Mouse (Mus musculus) lung, embryonic 16.5 days (tissue): ENCODE measurements around the gene Adgrl3. TPM values are rescaled to one million over a fixed set of nuclear protein-coding genes. Genes with fewer than 3 reads are reported as not detected.

ENCODE experiments used
- ATAC-seq: fragments of 200-750 bp; cut with Nextera tagmentation; 2 replicates; pipeline ENCODE4 v1.8.0; 2017; ENCODE audit warnings: low read depth, mild to moderate bottlenecking, moderate library complexity
- H3K27ac ChIP-seq: fragments of 300-500 bp; sonication (generic); 2 replicates; pipeline ENCODE4 v1.5.1; 2014; ENCODE audit warnings: mild to moderate bottlenecking, control low read depth, low read length
- H3K27me3 ChIP-seq: fragments of 300-500 bp; sonication (generic); 2 replicates; pipeline ENCODE4 v1.6.1; 2014; ENCODE audit warnings: low read depth, low read length, mixed read lengths; ENCODE audit not compliant: control insufficient read depth, insufficient read depth
- H3K36me3 ChIP-seq: fragments of 300-500 bp; sonication (generic); 2 replicates; pipeline ENCODE4 v1.6.1; 2014; ENCODE audit warnings: low read length; ENCODE audit not compliant: control insufficient read depth, insufficient read depth
- H3K4me1 ChIP-seq: fragments of 300-500 bp; sonication (generic); replicated peaks from 2 replicates; pipeline ENCODE4 v1.6.1; 2014; ENCODE audit warnings: low read length, mixed read lengths; ENCODE audit not compliant: control insufficient read depth, insufficient read depth
- H3K4me2 ChIP-seq: fragments of 300-500 bp; sonication (generic); 2 replicates; pipeline ENCODE4 v1.6.1; 2014; ENCODE audit warnings: low read depth, low read length, control low read depth
- H3K4me3 ChIP-seq: fragments of 300-500 bp; sonication (generic); 2 replicates; pipeline ENCODE4 v1.5.1; 2014; ENCODE audit warnings: mild to moderate bottlenecking, low read length, control low read depth
- H3K9ac ChIP-seq: fragments of 300-500 bp; sonication (generic); 2 replicates; pipeline ENCODE4 v1.6.1; 2014; ENCODE audit warnings: low read length, control low read depth
- H3K9me3 ChIP-seq: fragments of 300-500 bp; sonication (generic); 2 replicates; pipeline ENCODE4 v1.6.1; 2016; ENCODE audit warnings: low read length; ENCODE audit not compliant: control insufficient read depth
- WGBS: fragments of 180-500 bp; shearing (Covaris S2); extraction: QIAGEN DNeasy Blood & Tissue Kit; methylation state at CpG from one replicate; pipeline ENCODE4 v1.1.7; 2014; 5-methylcytosine and 5-hydroxymethylcytosine counted together
- polyA plus RNA-seq: library from polyadenylated mRNA; unstranded; fragments of >200 nt; fragmentation: Nextera tagmentation; extraction: Ambion mirVana; gene quantifications from 2 replicates; pipeline ENCODE4 v1.2.1, GENCODE M21; 2015

Gene Adgrl3
- polyA plus RNA-seq, 1 experiment from 2014 or later: 13.8 TPM

DNA sequence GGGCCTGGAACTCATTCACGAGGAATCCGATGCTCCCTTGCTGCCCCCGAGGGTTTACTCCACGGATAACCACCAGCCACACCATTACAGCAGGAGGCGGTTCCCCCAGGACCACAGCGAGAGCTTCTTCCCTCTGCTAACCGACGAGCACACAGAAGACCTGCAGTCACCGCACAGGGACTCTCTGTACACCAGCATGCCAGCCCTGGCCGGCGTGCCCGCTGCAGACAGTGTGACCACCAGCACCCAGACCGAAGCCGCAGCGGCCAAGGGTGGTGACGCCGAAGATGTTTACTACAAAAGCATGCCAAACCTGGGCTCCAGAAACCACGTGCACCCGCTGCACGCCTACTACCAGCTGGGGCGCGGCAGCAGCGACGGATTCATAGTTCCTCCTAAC, 774.7 kb downstream of the Adgrl3 start:
- WGBS: 86% methylated on average over 24 of the region's 24 CpGs
- H3K9ac ChIP-seq: no peak overlapping the region
- H3K4me3 ChIP-seq: no peak overlapping the region
- H3K4me2 ChIP-seq: no peak overlapping the region
- H3K4me1 ChIP-seq: no peaks in the 10 kb centered on the region
- no peaks in the 10 kb centered on the region for H3K36me3 ChIP-seq
- no peak overlapping the region for H3K27ac ChIP-seq
- no peaks in the 10 kb centered on the region; the same call in 1 of the 2 replicates for H3K9me3 ChIP-seq
- no peak for ATAC-seq
- H3K27me3 ChIP-seq: no peaks in the 10 kb centered on the region

DNA sequence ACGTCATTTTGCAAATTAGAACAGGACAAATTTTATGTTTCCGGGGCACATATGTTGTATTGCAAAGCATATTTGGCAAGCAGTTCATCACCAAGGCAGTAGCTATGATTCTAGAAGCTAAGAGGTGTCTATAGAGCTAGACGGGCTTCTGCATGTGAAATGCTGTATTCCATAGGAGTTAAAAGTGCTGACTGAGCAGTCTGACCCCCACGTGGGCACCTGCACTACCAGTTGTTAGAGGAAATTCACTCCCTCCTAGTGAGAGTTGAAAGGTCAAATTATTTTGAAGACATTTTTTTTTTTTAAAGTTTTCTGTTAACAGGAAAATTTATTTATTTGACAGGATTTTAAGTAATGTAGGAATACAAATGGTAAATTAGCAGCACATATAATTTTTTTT, 776.2 kb downstream of the Adgrl3 start:
- no peak overlapping the region for H3K4me2 ChIP-seq
- H3K9ac ChIP-seq: no peak overlapping the region
- no peak for ATAC-seq
- no peaks in the 10 kb centered on the region; the same call in 1 of the 2 replicates for H3K9me3 ChIP-seq
- H3K27me3 ChIP-seq: no peaks in the 10 kb centered on the region
- H3K27ac ChIP-seq: no peak overlapping the region
- no peaks in the 10 kb centered on the region for H3K4me1 ChIP-seq
- 77% methylated on average over 4 of the region's 4 CpGs for WGBS
- no peak overlapping the region for H3K4me3 ChIP-seq
- H3K36me3 ChIP-seq: no peaks in the 10 kb centered on the region

- no peak for ATAC-seq
- no peak overlapping the region for H3K4me2 ChIP-seq
- no peaks in the 10 kb centered on the region for H3K9me3 ChIP-seq
- WGBS: 88% methylated on average over 5 of the region's 5 CpGs
- H3K27me3 ChIP-seq: no peaks in the 10 kb centered on the region
- no peak overlapping the region for H3K9ac ChIP-seq
- no peaks in the 10 kb centered on the region for H3K4me1 ChIP-seq
- H3K36me3 ChIP-seq: no peaks in the 10 kb centered on the region
- no peak overlapping the region for H3K27ac ChIP-seq
- H3K4me3 ChIP-seq: no peak overlapping the region
Measured at GRCm38 (mm10) chr5:81810966-81811365, 791.0 kb downstream of the Adgrl3 start.

GRCm38 (mm10) chr5:81832076-81832475, 812.1 kb downstream of the Adgrl3 start:
- Histone ChIP-seq H3K27me3 (no peaks in the 10 kb centered on the region), H3K4me1 (no peaks in the 10 kb centered on the region), H3K9ac (no peak overlapping the region), H3K27ac (no peak overlapping the region), H3K9me3 (no peaks in the 10 kb centered on the region), H3K36me3 (no peaks in the 10 kb centered on the region), H3K4me3 (no peak overlapping the region), H3K4me2 (no peak overlapping the region)
- ATAC-seq: no peak
- WGBS: 86% methylated on average over 1 of the region's 1 CpGs

- Histone ChIP-seq H3K36me3 (no peaks in the 10 kb centered on the region), H3K9ac (no peak overlapping the region), H3K27ac (no peak overlapping the region), H3K4me1 (no peaks in the 10 kb centered on the region), H3K9me3 (no peaks in the 10 kb centered on the region), H3K4me3 (no peak overlapping the region), H3K27me3 (no peaks in the 10 kb centered on the region), H3K4me2 (no peak overlapping the region)
- 69% methylated on average over 2 of the region's 2 CpGs for WGBS
- ATAC-seq: no peak
Measured at GRCm38 (mm10) chr5:81832679-81833078, 812.7 kb downstream of the Adgrl3 start.

DNA sequence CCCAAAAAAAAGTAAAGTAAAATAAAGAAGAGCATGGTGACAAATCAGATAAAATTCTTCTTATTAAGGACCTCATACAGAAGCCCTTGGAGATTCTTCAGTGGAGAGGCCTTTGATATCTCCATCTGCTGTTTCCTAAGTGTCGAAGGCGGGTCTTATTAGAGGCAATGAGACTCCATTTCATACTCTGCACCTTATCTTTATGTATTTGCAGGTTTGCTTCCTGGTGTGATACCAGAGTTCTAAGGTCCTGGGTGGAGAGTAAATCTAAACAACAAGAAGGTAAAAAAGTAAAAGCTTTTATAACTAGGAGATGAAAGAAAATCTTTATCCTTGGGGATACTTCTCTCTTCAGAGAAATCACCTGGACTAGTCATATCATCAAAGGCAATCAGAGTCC, 817.9 kb downstream of the Adgrl3 start:
- no peak overlapping the region for H3K27ac ChIP-seq
- WGBS: 97% methylated on average over 2 of the region's 2 CpGs
- no peaks in the 10 kb centered on the region for H3K9me3 ChIP-seq
- no peak overlapping the region for H3K9ac ChIP-seq
- H3K27me3 ChIP-seq: no peaks in the 10 kb centered on the region
- H3K4me2 ChIP-seq: no peak overlapping the region
- no peaks in the 10 kb centered on the region for H3K36me3 ChIP-seq
- no peak for ATAC-seq
- no peaks in the 10 kb centered on the region for H3K4me1 ChIP-seq
- no peak overlapping the region for H3K4me3 ChIP-seq

- Histone ChIP-seq H3K4me2 (no peak overlapping the region), H3K27ac (no peak overlapping the region), H3K9me3 (no peaks in the 10 kb centered on the region), H3K4me1 (no peaks in the 10 kb centered on the region), H3K27me3 (no peaks in the 10 kb centered on the region), H3K36me3 (no peaks in the 10 kb centered on the region), H3K9ac (no peak overlapping the region), H3K4me3 (no peak overlapping the region)
- WGBS: 61% methylated on average over 4 of the region's 4 CpGs
- no peak for ATAC-seq
Measured at GRCm38 (mm10) chr5:81843798-81844197, 823.9 kb downstream of the Adgrl3 start.

GRCm38 (mm10) chr5:81870336-81870735, 850.4 kb downstream of the Adgrl3 start:
- no peaks in the 10 kb centered on the region for H3K4me1 ChIP-seq
- H3K9me3 ChIP-seq: no peaks in the 10 kb centered on the region
- no peak overlapping the region for H3K27ac ChIP-seq
- no peak overlapping the region for H3K4me3 ChIP-seq
- no peak overlapping the region for H3K4me2 ChIP-seq
- no peaks in the 10 kb centered on the region for H3K36me3 ChIP-seq
- WGBS: 79% methylated on average over 6 of the region's 6 CpGs
- H3K9ac ChIP-seq: no peak overlapping the region
- H3K27me3 ChIP-seq: no peaks in the 10 kb centered on the region
- no peak for ATAC-seq
